Comparison of ENCODE assay signal across 9 mouse cellular contexts in the genomic region with DNA sequence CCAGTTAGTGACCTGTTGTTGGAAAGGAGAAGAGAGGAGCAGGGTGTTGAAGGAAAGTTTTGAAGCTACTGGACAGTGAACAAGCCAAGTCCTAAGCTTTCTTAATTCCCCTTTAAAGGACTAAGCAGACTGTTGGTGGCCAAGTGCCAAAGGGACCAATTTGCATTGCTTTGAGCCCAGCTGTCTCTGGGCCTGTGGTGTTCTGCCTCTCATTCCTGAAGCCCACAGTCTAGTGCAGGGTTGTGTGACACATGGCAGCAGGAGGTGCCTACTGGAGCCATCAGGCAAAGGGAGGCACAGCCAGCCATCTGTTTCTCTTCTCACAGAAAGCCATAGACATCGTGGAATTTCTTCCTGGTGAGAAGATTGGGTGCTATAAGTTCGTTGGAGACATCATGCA.
DNase-seq lines count a peak whose midpoint lies in the region; ATAC-seq and TF ChIP-seq lines count a peak whose summit lies in the region.
"Had no signal": no experiment of that assay in that cellular context is flagged by ENCODE, and none has a peak within 500 bp of the region (broad histone marks: within the 10 kb centered on the region; RNA-seq: fewer than 3 reads in every experiment).

No protein-coding gene starts in this region.

- no peaks in the 10 kb centered on the region for H3K27me3 ChIP-seq in hindbrain, postnatal 0 days (ENCODE audit: insufficient read depth, low read length)
- H3K27me3 ChIP-seq in hindbrain, embryonic 11.5 days (ENCODE audit: control insufficient read depth, insufficient read depth, low read length) = no peaks in the 10 kb centered on the region
- no peaks in the 10 kb centered on the region for H3K27me3 ChIP-seq in thymus, adult 2 months (ENCODE audit: control insufficient read depth, insufficient read depth, low read length)

- no peak overlapping the region for H3K4me3 ChIP-seq in hindbrain, postnatal 0 days (ENCODE audit: low read length)
- H3K4me3 ChIP-seq in hindbrain, embryonic 11.5 days (ENCODE audit: low read depth, low read length) = no peak overlapping the region
- no peak overlapping the region for H3K4me3 ChIP-seq in thymus, adult 2 months (ENCODE audit: control insufficient read depth, insufficient read depth, low read length)

- peak; percentile 82 for DNase-seq in hindbrain, postnatal 0 days (ENCODE audit: low spot score)
- DNase-seq in hindbrain, embryonic 11.5 days (ENCODE audit: low spot score) = no peak
- DNase-seq in cerebellum, adult 18-20 months = peak; percentile 12 to 19
- peak; percentile 33 to 48 for DNase-seq in frontal cortex, adult 2 months (ENCODE audit: extremely low spot score in 1 of 2, low spot score in 1 of 2)
- peak; percentile 36 for DNase-seq in lung, postnatal 14 days
- DNase-seq in urinary bladder, postnatal 25 days (ENCODE audit: low spot score) = no peak
- no peak for DNase-seq in thymus, adult 18-20 months
- no peak for DNase-seq in thymus, adult 2 months

- H3K4me1 ChIP-seq in hindbrain, postnatal 0 days (ENCODE audit: insufficient read depth, low read length) = no peaks in the 10 kb centered on the region
- no peaks in the 10 kb centered on the region for H3K4me1 ChIP-seq in hindbrain, embryonic 11.5 days (replicated peaks; ENCODE audit: control insufficient read depth, insufficient read depth, low read length)
- no peaks in the 10 kb centered on the region for H3K4me1 ChIP-seq in thymus, adult 2 months (replicated peaks; ENCODE audit: control insufficient read depth, insufficient read depth, low read length)

- ATAC-seq in hindbrain, postnatal 0 days = peak; percentile 87
- ATAC-seq in hindbrain, embryonic 11.5 days (ENCODE audit: low FRiP score) = no peak

- no peak for TF ChIP-seq CTCF in hindbrain, postnatal 0 days (IDR thresholded peaks at IDR 0.05; ENCODE audit: low read depth)
- TF ChIP-seq CTCF in thymus, adult 2 months (IDR thresholded peaks at IDR 0.05; ENCODE audit: borderline replicate concordance, control insufficient read depth, extremely low read depth, insufficient read depth, low read length, poor library complexity) = no peak

- no peak overlapping the region for H3K4me2 ChIP-seq in hindbrain, postnatal 0 days (ENCODE audit: low read depth, low read length)
- no peak overlapping the region for H3K4me2 ChIP-seq in hindbrain, embryonic 11.5 days (replicated peaks; ENCODE audit: low read depth, low read length)

- no peak overlapping the region for H3K27ac ChIP-seq in hindbrain, postnatal 0 days
- no peak overlapping the region for H3K27ac ChIP-seq in hindbrain, embryonic 11.5 days (ENCODE audit: low read depth, low read length)
- H3K27ac ChIP-seq in thymus, adult 2 months (ENCODE audit: control insufficient read depth, insufficient read depth, low read length) = no peak overlapping the region
- H3K27ac ChIP-seq: kidney, postnatal 0 days had no signal

- WGBS in hindbrain, postnatal 0 days = 23% methylated on average over 2 of the region's 2 CpGs
- 46% methylated on average over 2 of the region's 2 CpGs for WGBS in hindbrain, embryonic 11.5 days
- 77% methylated on average over 2 of the region's 2 CpGs for WGBS in thymus, adult 2 months

- H3K9ac ChIP-seq in hindbrain, postnatal 0 days (replicated peaks; ENCODE audit: low read length) = no peak overlapping the region
- no peak overlapping the region for H3K9ac ChIP-seq in hindbrain, embryonic 11.5 days (ENCODE audit: low read depth, low read length)

- H3K36me3 ChIP-seq in hindbrain, postnatal 0 days (ENCODE audit: insufficient read depth, low read length) = no peaks in the 10 kb centered on the region
- H3K36me3 ChIP-seq in hindbrain, embryonic 11.5 days (ENCODE audit: control insufficient read depth, insufficient read depth, low read length) = no peaks in the 10 kb centered on the region
- H3K36me3 ChIP-seq in thymus, adult 2 months (ENCODE audit: control insufficient read depth, insufficient read depth, low read length) = no peaks in the 10 kb centered on the region

- no peak for TF ChIP-seq POLR2A in thymus, adult 2 months (IDR thresholded peaks at IDR 0.05; ENCODE audit: control insufficient read depth, extremely low read depth, insufficient read depth, low read length, poor library complexity)

- no peaks in the 10 kb centered on the region for H3K9me3 ChIP-seq in hindbrain, postnatal 0 days (ENCODE audit: low read length)
- no peaks in the 10 kb centered on the region for H3K9me3 ChIP-seq in hindbrain, embryonic 11.5 days (ENCODE audit: control insufficient read depth, low read length)

Comparison
In these comparisons a context has a peak if more than half of its experiments do, and no peak if none do; other contexts are left out.
1. DNase-seq: peak in hindbrain, postnatal 0 days (single experiment), cerebellum, adult 18-20 months (2 of 2), frontal cortex, adult 2 months (2 of 2) and lung, postnatal 14 days (single experiment); none in hindbrain, embryonic 11.5 days (single experiment), urinary bladder, postnatal 25 days (single experiment), thymus, adult 18-20 months (0 of 2) and thymus, adult 2 months (single experiment).